Mouse (Mus musculus): Measurements from ENCODE around the gene Necab3.

Necab3 gene

DNA sequence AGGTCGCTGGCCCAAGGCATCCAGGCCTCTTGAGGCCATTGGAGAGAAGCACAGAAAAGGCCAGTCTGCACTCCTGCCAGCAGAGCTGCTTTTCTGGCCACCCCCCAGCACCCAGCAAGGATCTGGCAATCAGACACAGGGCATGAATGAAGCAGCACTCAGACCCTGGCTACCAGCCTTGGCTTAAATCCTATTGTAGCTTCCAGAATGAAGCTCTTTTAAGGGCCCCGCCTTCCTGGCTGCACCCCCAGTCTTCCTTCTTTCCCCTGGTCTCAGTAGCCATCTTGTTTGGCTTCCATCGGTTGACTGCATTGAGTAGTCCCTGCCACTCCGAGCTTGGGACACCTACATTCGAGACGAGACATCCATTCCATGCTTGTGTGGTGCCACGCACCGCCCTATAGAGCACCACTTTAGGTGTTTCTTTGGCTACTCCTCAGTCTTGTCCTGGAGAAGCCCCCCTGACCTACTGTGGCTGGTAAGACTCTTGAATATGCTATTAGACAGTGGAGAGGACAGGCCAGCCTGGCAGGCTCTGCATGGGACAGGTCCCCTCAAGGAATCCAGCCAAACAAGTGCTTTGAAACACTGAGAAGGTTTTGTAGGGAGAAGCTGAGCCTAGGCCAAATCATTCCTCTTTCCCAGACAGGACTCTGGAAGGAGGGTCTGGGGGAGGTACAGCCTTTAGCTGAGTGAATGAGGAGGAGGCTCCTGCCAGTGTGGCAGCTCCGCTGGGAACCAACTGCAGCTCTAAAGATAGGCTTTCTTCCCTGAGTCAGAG lies 14.9 kb downstream of the Necab3 start:
- in situ Hi-C loops (cut with MboI, MseI): loop anchor here (25.0 kb wide), 1 partner anchor 131 kb away; the partner anchor contains the start of gene Snta1

DNA sequence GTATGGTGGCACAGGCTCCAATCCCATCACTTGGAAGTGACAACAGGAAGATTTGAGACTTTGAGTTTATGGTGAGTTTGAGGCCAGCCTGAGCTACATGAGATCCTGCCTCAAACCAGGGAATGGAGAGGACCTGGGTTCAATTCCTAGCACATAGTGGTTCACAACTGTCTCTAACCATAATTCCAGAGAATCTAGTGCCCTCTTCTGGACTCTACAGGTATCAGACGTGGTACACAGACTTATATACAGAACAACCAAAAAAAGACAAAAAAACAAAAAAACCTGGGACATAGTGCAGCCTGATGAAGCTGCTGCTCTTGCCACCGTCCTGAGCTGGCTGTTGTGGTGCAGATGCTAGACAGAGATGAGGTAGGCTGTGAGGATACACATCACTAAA lies 17.1 kb downstream of the Necab3 start:
- in situ Hi-C loops (cut with MboI, MseI): loop anchor here (25.0 kb wide), 1 partner anchor 129 kb away; the partner anchor contains the start of gene Snta1

DNA sequence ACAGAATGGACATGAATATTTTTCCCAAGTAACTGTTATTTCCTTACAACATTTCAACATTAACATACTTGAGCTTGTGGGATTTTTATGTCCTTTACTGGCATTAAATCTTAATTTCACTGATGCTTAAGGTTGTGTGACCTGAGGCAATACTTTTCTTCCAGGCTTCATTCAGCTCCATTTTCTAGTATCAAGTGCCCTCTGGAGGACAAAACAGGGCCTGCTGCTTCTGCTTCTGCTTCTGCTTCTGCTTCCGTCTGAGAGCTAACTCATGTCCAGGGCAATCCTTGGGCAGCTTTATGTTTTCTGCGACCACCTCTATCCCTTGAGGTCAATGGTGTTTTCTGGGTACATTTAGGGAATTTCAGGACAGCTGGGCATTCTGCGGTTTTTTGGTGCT lies 19.0 kb downstream of the Necab3 start:
- in situ Hi-C loops (cut with MboI, MseI): loop anchor here (25.0 kb wide), 1 partner anchor 127 kb away; the partner anchor contains the start of gene Snta1

DNA sequence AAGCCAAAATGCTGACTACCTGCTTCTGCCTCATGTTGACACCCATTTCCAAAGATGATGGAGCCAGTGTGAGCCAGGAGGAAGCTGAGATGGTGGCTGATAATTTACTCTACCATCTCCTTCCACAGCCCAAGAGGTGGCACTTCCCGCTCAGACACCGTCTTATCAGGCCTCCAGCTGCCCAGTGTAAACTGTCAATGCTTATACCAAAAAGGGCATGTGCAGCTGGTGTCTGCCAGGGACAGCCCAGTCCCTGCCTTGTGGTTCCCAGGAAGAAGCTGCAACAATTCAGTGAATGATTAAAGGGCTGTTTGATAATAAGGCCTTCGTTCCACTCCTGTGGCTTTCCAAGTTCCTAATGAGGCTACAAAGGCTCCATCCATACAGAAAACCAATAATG lies 20.0 kb downstream of the Necab3 start:
- in situ Hi-C loops (cut with MboI, MseI): loop anchor here (25.0 kb wide), 1 partner anchor 126 kb away; the partner anchor contains the start of gene Snta1

DNA sequence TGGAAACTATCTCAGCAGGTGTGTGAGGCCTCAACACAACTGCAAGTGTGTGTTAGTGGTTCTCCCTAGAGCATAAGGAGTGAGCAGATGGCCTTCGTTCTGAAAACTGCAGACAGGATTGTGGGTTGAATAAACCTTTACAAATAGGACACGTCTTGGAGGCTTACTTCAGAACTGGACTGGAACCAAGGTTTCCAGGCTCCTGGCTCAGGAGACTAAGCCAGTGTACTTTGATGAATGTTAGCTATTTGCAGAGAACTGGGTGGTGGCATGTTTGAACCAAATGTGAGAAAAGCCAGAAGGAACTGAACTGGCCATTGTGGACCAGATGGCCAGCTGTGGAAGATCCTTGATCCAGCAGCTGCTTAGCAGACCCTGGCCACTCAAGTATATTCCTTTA lies 20.4 kb downstream of the Necab3 start:
- in situ Hi-C loops (cut with MboI, MseI): loop anchor here (25.0 kb wide), 1 partner anchor 126 kb away; the partner anchor contains the start of gene Snta1

DNA sequence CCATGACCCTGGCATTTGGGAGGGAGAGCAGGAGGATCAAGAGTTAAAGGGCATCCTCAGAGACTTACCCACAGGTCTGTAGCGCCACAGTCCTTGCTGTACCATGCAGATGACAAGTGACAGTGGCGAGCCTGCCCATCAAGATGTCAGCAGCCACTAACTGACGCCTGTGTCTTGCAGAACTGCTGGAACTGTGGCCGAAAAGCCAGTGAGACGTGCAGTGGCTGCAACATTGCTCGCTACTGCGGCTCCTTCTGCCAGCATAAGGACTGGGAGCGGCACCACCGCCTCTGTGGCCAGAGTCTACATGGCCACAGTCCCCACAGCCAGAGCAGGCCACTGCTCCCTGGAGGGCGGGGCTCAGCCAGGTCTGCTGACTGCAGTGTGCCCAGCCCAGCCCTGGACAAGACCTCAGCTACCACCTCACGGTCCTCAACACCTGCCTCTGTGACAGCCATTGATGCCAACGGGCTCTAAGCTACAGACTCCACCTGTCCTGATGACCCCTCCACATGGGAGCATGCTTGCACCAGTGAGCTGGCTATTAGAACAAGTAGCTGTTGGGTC lies 23.9 kb downstream of the Necab3 start:
- in situ Hi-C loops (cut with MboI, MseI): loop anchor here (25.0 kb wide), 1 partner anchor 122 kb away; the partner anchor contains the start of gene Snta1

DNA sequence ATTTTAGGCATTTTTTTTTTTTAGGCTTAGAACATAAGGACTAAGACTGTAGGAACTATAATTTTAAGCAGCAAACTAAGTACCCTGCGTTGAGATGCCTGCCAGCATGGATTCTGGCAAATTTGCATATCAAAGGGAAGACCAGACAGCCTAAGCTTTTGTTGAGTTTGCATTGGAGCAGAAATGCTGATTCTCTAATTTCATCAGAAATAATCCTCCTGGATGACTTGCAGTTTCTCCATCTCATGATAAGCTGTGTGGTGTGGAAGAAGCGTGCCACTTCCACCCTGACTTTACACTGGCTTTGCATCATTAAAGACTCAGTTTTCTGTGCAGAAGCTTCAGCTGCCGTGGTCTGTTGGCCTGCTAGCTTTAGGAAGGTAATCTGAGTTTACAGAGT lies 25.8 kb downstream of the Necab3 start:
- in situ Hi-C loops (cut with MboI, MseI): loop anchor here (25.0 kb wide), 1 partner anchor 121 kb away; the partner anchor contains the start of gene Snta1

DNA sequence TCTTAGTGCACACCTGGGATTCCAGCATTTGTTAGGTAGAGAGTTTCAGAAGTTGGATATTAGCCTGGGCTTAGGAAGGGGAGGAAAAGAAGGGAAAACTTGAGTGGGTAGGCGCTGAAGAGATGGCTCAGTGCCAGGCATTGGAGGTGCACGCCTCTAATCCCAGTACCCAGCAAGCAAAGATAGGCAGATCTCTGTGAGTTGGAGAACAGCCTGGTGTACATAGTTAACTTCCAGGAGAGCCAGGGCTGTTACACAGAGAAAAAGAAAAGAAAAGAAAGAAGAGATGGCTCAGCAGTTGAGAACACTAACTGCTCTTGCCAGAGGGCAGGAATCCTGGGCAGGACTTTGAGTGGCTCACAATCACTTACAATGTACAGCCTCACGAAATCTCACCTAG lies 32.2 kb downstream of the Necab3 start:
- in situ Hi-C loops (cut with MboI, MseI): loop anchor here (25.0 kb wide), 1 partner anchor 114 kb away; the partner anchor contains the start of gene Snta1

DNA sequence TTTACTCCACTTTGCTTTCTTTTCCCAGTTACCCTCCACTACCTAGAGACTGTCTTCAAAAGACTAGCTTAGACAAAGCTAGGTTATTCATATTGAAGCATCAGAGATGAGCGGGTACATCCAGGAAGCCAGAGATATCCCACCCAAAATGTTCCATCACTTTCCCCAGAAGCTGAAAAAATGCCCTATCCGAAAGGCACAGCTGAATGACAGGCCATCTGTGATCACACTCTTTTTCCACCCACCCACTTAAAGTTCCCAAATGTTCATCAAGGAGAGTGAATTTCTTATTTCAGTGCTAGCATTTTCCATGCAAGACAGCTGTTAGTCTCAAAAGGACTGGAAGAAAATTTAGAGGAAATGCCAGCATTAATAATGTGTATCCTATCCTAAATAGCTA lies 33.4 kb downstream of the Necab3 start:
- in situ Hi-C loops (cut with MboI, MseI): loop anchor here (25.0 kb wide), 1 partner anchor 113 kb away; the partner anchor contains the start of gene Snta1

DNA sequence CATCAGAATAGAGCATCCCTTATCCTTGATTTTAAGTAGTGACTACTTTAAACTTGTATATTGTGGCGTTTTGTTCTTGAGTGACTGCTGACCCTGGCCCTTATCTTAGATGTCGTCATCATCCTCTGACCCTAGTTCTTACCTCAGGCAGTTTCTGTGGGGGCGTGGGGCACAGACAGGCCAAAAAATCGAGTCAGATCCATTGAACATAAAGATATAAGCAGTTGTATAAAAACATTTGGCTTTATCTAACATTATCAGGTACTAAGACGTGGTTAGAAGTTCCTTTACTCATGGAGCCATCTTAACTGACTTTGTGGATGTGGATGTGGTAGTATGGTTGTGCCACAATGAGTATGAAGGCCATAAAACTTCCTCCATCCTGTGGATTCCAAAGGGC lies 36.4 kb downstream of the Necab3 start:
- in situ Hi-C loops (cut with MboI, MseI): no loop called here

DNA sequence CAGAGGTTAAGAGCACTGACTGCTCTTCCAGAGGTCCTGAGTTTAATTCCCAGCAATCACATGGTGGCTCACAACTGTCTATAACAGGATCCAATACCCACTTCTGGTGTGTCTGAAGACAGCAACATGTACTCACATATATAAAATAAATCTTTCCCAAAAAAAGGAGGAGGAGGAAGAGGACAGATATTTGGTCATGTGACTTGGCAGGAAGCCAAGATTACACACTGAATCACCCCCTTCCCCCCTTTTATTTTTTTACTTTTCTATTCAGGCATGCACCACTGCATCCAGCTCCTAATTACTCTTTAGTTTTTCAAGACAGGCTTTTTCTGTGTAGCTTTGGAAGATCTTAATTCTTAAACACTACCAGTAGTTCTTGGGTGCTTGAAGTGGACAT lies 37.2 kb downstream of the Necab3 start:
- in situ Hi-C loops (cut with MboI, MseI): no loop called here

DNA sequence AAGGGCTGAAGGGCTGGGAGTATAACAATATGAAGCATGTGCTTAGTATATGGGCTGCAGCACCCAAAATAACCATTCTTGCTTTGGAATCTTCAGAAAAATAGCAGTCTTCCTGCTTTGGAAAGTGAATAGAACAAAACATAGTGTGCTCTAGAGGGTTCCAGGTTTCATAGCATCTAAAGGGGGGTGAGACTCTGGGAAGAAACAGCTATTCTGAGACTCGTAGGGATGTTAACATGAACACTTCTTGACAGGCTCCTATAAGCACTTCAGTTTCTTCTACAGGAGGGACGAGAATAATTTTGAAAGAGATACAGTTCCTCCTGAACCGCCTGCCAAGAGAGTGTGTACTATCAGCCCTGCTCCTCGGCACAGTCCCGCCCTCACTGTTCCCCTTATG lies 41.3 kb downstream of the Necab3 start:
- in situ Hi-C loops (cut with MboI, MseI): no loop called here

DNA sequence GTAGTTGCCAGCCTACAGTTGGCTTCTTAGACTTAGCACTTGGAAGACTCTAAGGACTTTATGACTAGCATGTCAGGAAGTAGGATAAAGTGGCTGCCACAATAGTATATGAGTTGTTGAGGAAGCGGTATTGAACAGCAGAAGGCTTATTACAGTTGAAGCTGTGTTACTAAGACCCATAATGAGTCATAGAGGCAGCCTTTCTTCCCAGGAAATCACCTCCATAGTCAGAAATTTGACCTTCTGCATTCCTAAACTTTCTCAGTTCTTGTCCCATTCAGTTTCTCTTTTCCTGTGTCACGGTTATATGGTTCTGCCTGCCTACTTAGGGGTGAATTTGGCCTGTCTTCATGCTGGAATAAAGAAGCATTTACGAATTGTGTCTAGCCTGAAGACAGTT lies 41.7 kb downstream of the Necab3 start:
- in situ Hi-C loops (cut with MboI, MseI): no loop called here

DNA sequence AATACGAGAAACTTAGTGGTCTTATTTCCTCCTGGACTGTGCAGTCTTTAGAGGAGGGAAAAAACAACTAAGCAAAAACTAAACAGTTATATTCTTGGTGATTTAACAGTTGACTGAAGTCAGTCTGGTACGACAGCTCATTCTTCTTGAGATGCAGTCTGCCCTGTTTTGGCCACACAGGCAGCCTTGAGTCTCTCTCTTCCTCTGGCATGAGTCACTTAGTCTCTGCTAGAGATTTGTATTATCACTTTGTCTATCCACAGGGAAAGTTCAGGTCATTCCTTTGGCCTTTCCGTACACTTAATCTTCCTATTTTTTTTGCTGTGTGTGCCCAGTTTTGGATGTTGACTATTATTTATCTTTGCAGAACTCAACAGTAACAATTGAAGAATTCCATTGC lies 48.5 kb downstream of the Necab3 start:
- in situ Hi-C loops (cut with MboI, MseI): no loop called here

DNA sequence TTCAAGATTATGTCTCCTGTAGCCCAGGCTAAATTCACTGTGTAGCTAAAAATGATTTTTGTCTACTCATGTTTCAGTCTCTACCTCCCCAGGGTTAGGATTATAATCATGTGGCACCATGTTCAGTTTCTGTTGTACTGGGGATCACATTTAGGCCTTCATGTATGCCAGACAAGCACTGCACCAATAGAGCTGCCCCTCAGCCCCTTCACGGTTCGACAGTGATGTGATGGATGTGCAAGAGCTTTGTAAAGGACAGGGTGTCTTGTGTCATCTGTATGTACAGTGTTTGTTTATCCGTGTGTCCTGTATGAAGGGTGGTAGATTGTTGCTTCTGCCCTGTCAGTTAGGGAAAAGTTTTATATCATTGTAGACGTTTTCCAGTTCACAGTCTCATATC lies 50.2 kb downstream of the Necab3 start:
- in situ Hi-C loops (cut with MboI, MseI): no loop called here

DNA sequence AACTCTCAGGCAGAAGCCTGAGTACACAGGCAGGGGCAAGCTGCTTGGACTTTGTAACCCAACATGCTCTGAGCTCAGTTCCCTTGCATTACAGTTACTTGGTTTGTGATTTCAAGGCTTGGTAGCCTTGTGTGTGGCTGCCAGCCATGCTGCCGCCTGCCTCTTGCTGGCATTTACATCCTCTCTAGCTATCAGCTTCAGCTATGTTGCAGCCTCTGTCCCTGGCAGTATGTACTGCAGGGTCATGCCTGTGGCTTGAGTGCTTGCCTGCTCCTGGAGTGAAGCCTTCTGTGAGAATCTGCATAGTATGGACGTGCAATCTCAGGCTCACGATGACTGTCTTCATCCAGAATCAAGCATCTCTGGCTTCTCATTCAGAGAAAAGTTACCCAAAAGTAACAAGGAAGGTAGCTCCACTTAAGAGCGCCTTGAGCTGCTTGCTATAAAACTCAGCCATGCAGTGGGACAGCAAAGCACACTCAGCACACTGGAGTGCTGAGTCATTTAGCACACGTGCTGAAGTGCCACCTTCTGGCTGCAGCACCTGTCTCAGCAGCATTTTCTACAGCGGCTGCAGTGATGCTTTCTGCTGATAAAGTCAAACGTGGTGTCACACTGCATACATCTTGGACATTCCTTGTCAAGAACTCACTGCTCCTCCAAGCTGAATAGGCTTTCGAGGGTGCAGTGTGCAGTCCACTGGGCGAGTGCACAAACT lies 51.0 kb downstream of the Necab3 start:
- in situ Hi-C loops (cut with MboI, MseI): no loop called here

DNA sequence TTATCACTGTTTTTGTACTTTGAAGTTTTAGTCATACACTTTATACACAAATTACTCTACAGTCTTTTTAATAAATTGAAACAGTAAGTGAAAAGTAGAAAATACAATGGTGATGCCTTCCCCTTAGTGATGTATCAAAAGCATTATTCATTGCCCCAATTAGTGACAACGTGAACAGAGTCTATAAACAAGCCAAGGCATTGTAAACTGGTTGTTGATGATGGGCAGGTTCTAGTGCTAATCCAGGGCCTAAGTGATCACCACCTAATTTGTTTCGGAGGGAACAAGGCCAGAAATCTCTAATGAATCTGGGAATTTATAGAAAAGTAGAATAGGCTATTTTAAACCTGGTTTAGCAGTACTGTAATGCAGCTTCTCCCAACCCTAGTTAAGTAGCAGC lies 51.6 kb downstream of the Necab3 start:
- in situ Hi-C loops (cut with MboI, MseI): no loop called here

DNA sequence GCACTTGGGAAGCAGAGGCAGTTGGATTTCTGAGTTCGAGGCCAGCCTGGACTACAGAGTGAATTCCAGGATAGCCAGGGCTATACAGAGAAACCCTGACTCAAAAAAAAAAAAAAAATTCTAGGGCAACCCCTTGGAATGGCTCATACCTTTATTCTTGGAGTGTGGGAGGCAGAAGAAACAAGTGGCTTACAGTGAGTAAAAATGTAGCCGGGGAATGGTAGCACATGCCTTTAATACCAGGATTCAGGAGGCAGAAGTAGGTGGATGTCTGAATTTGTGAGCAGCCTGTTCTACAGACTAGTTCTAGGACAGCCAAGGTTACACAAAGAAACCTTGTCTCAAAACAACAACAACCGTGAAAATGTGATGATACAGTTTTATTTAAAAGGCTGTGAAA lies 57.9 kb downstream of the Necab3 start:
- in situ Hi-C loops (cut with MboI, MseI): no loop called here

DNA sequence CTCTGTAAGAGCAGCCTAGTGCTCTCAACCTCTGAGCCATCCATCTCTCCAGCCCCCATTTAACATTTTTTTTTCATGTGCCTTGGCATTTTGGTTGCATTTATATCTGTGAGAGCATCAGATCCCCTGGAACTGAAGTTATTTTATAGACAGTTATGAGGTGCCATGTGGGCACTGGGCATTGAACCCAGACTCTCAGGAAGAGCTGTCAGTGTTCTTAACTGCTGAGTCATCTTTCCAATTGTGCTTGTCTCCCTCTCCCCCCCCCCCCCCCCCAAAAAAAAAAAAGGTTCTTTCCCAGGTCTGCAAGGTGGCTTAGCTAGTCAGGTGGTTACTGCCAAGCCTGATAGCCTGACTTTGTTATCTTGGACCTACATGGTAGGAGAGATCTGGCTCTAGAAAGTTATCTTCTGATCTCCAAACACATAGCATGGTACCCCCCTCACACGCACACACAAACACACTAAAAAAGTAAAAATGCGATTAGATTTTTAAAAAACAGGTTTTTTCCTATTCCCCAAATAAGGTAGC lies 58.9 kb downstream of the Necab3 start:
- in situ Hi-C loops (cut with MboI, MseI): no loop called here

DNA sequence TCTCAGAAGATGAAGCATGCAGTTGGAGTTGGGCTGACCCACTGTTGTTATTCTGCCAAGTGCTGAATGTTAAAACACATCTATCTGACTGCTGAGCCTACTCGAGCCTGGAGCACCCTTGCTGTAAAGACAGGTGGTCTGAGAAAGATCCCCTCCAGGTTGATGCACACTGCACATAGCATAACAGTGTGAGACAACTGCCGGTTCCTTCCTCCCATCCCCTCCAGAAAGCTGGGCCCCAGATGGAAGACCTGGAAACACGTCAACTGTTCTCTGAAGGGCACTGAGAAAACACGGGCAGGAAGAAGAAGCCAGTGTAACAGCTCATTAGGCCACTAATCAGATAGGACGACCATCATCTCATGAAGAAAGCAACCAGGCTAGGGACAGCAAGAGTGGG lies 60.1 kb downstream of the Necab3 start:
- in situ Hi-C loops (cut with MboI, MseI): no loop called here

DNA sequence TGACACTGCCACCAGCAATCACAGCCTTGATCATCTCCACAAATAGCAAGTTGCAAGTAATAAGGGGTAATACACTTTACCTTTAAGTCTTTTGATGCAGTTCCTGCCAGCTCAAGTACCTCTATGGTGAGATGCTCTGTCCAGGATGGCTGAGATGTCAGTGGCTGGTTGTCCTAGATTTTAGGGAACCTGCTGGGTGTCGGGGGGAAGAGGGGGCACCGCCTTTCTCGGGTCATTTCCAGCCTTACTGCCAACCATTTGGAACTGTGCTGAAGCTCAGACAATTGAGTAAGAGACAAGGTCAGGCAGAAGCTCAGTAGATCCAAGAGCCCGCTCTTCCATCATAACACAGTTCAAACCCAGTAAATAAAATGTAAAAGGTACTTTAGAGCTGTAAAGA lies 63.7 kb downstream of the Necab3 start:
- in situ Hi-C loops (cut with MboI, MseI): no loop called here
